Mouse (Mus musculus) limb, embryonic 15.5 days (tissue): ENCODE data around the gene Nudt1. TPM values are rescaled to one million over a fixed set of nuclear protein-coding genes. Genes with fewer than 3 reads are reported as not detected.

Experiments used
- polyA plus RNA-seq: library from polyadenylated mRNA; unstranded; fragments of >200 nt; fragmentation: Nextera tagmentation; extraction: Ambion mirVana; gene quantifications from 2 replicates; pipeline ENCODE4 v1.2.1, GENCODE M21; 2015

Gene Nudt1
- polyA plus RNA-seq, 1 experiment from 2014 or later, result 37.4 TPM

Other genes starting within 250 kb of the Nudt1 start
- gene Mad1l1, start 104 bp upstream of the Nudt1 start, polyA plus RNA-seq, result 42.9 and 44.7 TPM in 2 replicates
- 19.6 and 20.2 TPM in 2 replicates for gene Mrm2, start 10.2 kb downstream of the Nudt1 start, polyA plus RNA-seq
- gene Snx8, start 67.6 kb downstream of the Nudt1 start, polyA plus RNA-seq, result 23.8 and 24.8 TPM in 2 replicates
- gene Eif3b, start 97.7 kb downstream of the Nudt1 start, polyA plus RNA-seq, result 94.2 and 104 TPM in 2 replicates
- not detected in 2 replicates for gene Gm4869, start 124.0 kb downstream of the Nudt1 start, polyA plus RNA-seq
- gene Chst12, start 183.9 kb downstream of the Nudt1 start, polyA plus RNA-seq, result 28.3 and 36.3 TPM in 2 replicates
- 0.31 TPM in 1 of 2 replicates, not detected in the other for gene Grifin, start 243.4 kb downstream of the Nudt1 start, polyA plus RNA-seq